Mouse (Mus musculus): Measurements from ENCODE around the gene Gm10203. TPM values are rescaled to one million over a fixed set of nuclear protein-coding genes. Genes with fewer than 3 reads are reported as not detected.
A peak's percentile ranks its signal among the peaks of the same experiment; 100 is the strongest.

Gm10203 gene
- polyA plus RNA-seq, 2 experiments: not detected

- Histone ChIP-seq H3K4me2 (ENCODE audit: low read depth) (no peak overlapping the region), H3K27ac (no peak overlapping the region), H3K36me3 (replicated peaks; ENCODE audit: control insufficient read depth, insufficient read depth, low read depth) (no peaks in the 10 kb centered on the region), H3K4me1 (replicated peaks; ENCODE audit: control insufficient read depth in 2 of 2, insufficient read depth in 2 of 2, low read length in 1 of 2) (peaks cover 3% of the 10 kb centered on the region in 2 experiments; a peak in 3 of 4 replicates), H3K27me3 (ENCODE audit: control insufficient read depth, insufficient read depth, low read length) (no peaks in the 10 kb centered on the region), H3K4me3 (ENCODE audit: insufficient read depth in 1 of 2, low read depth in 2 of 2, low read length in 2 of 2) (no peak overlapping the region), H3K9ac (replicated peaks) (no peak overlapping the region), H3K9me3 (ENCODE audit: control insufficient read depth, low read length) (no peaks in the 10 kb centered on the region)
- no peak for TF ChIP-seq EP300 (IDR thresholded peaks at IDR 0.05; ENCODE audit: low read depth)
- no peak for TF ChIP-seq CTCF (IDR thresholded peaks at IDR 0.05; ENCODE audit: low read depth)
- ATAC-seq (ENCODE audit: insufficient read depth) (peak; percentile 19; the same call in 1 of the 2 replicates), DNase-seq (ENCODE audit: low read depth in 3 of 3, low spot score in 3 of 3) (no peak)
- WGBS (ENCODE audit: insufficient replicate concordance): 47% methylated on average over 4 of the region's 4 CpGs
These were observed 44.1 kb downstream of the Gm10203 start for GRCm38 (mm10) chr6:149173831-149174625.

- Histone ChIP-seq H3K9ac (replicated peaks) (no peak overlapping the region), H3K27ac (no peak overlapping the region), H3K4me3 (ENCODE audit: insufficient read depth in 1 of 2, low read depth in 2 of 2, low read length in 2 of 2) (no peak overlapping the region), H3K4me1 (replicated peaks; ENCODE audit: control insufficient read depth in 2 of 2, insufficient read depth in 2 of 2, low read length in 1 of 2) (peaks cover 3% of the 10 kb centered on the region in 2 experiments; a peak in 3 of 4 replicates), H3K4me2 (ENCODE audit: low read depth) (no peak overlapping the region), H3K27me3 (ENCODE audit: control insufficient read depth, insufficient read depth, low read length) (no peaks in the 10 kb centered on the region), H3K36me3 (replicated peaks; ENCODE audit: control insufficient read depth, insufficient read depth, low read depth) (no peaks in the 10 kb centered on the region), H3K9me3 (ENCODE audit: control insufficient read depth, low read length) (no peaks in the 10 kb centered on the region)
- DNase-seq (ENCODE audit: low read depth in 3 of 3, low spot score in 3 of 3) (no peak), ATAC-seq (ENCODE audit: insufficient read depth) (0 out of 2 replicates have a peak, but pooled peaks have one; percentile 4)
- 71% methylated on average over 3 of the region's 3 CpGs for WGBS (ENCODE audit: insufficient replicate concordance)
- no peak for TF ChIP-seq EP300 (IDR thresholded peaks at IDR 0.05; ENCODE audit: low read depth)
- TF ChIP-seq CTCF (IDR thresholded peaks at IDR 0.05; ENCODE audit: low read depth): no peak
These were observed 45.1 kb downstream of the Gm10203 start for GRCm38 (mm10) chr6:149174932-149175570.

GRCm38 (mm10) chr6:149179064-149179463 is 49.1 kb downstream of the Gm10203 start:
- H3K4me1 ChIP-seq (replicated peaks; ENCODE audit: control insufficient read depth in 2 of 2, insufficient read depth in 2 of 2, low read length in 1 of 2): peaks cover 3% of the 10 kb centered on the region in 2 experiments; a peak in 3 of 4 replicates
- no peak overlapping the region for H3K27ac ChIP-seq
- H3K36me3 ChIP-seq (replicated peaks; ENCODE audit: control insufficient read depth, insufficient read depth, low read depth): peaks cover 2% of the 10 kb centered on the region; the same call in 1 of the 2 replicates
- H3K9me3 ChIP-seq (ENCODE audit: control insufficient read depth, low read length): no peaks in the 10 kb centered on the region
- no peak overlapping the region for H3K9ac ChIP-seq (replicated peaks)
- no peak overlapping the region for H3K4me3 ChIP-seq (ENCODE audit: insufficient read depth in 1 of 2, low read depth in 2 of 2, low read length in 2 of 2)
- peak; percentile 50 for TF ChIP-seq EP300 (IDR thresholded peaks at IDR 0.05; ENCODE audit: low read depth)
- TF ChIP-seq CTCF (IDR thresholded peaks at IDR 0.05; ENCODE audit: low read depth): no peak
- DNase-seq (ENCODE audit: low read depth in 3 of 3, low spot score in 3 of 3): peak in 1 of 3 experiments; percentile 15
- no peak overlapping the region for H3K4me2 ChIP-seq (ENCODE audit: low read depth)
- no peaks in the 10 kb centered on the region for H3K27me3 ChIP-seq (ENCODE audit: control insufficient read depth, insufficient read depth, low read length)
- ATAC-seq (ENCODE audit: insufficient read depth): peak; percentile 63; the same call in 1 of the 2 replicates

Other genes with a start within 250 kb of the Gm10203 start
- 6.4 and 8.0 TPM in 2 replicates for gene Caprin2, start 233.9 kb upstream of the Gm10203 start, polyA plus RNA-seq (2012; rRNA removed)
- gene Caprin2, start 233.9 kb upstream of the Gm10203 start, polyA plus RNA-seq (2014; fragmentation: Nextera tagmentation; extraction: Ambion mirVana): 3.1 and 4.5 TPM in 2 replicates
- 5.1 and 7.5 TPM in 2 replicates for gene Sinhcaf, start 183.7 kb upstream of the Gm10203 start, polyA plus RNA-seq (2012; rRNA removed)
- 15.1 and 16.6 TPM in 2 replicates for gene Sinhcaf, start 183.7 kb upstream of the Gm10203 start, polyA plus RNA-seq (2014; fragmentation: Nextera tagmentation; extraction: Ambion mirVana)
- gene Dennd5b, start 28.5 kb upstream of the Gm10203 start, polyA plus RNA-seq (2012; rRNA removed): 1.8 and 2.3 TPM in 2 replicates
- 3.1 and 3.3 TPM in 2 replicates for gene Dennd5b, start 28.5 kb upstream of the Gm10203 start, polyA plus RNA-seq (2014; fragmentation: Nextera tagmentation; extraction: Ambion mirVana)
- gene Etfbkmt, start 9.7 kb downstream of the Gm10203 start, polyA plus RNA-seq (2012; rRNA removed): 6.0 and 7.8 TPM in 2 replicates
- gene Etfbkmt, start 9.7 kb downstream of the Gm10203 start, polyA plus RNA-seq (2014; fragmentation: Nextera tagmentation; extraction: Ambion mirVana): 10.7 and 11.6 TPM in 2 replicates
- gene Amn1, start 58.5 kb downstream of the Gm10203 start, polyA plus RNA-seq (2012; rRNA removed): 2.9 and 3.1 TPM in 2 replicates
- 4.0 and 5.2 TPM in 2 replicates for gene Amn1, start 58.5 kb downstream of the Gm10203 start, polyA plus RNA-seq (2014; fragmentation: Nextera tagmentation; extraction: Ambion mirVana)
- 3.2 and 5.0 TPM in 2 replicates for gene Resf1, start 179.2 kb downstream of the Gm10203 start, polyA plus RNA-seq (2012; rRNA removed)
- gene Resf1, start 179.2 kb downstream of the Gm10203 start, polyA plus RNA-seq (2014; fragmentation: Nextera tagmentation; extraction: Ambion mirVana): 22.3 and 23.6 TPM in 2 replicates

Measured in liver, embryonic 14.5 days (tissue).